Mouse (Mus musculus): ENCODE data around the gene Dnaja3.

- TF ChIP-seq POLR2A (IDR thresholded peaks at IDR 0.05; ENCODE audit: borderline replicate concordance, insufficient read depth, low read length) = no peak
- no peak for TF ChIP-seq CTCF (IDR thresholded peaks at IDR 0.05; ENCODE audit: borderline replicate concordance, insufficient read depth, low read depth, low read length)
Observed at GRCm38 (mm10) chr16:4656571-4657081, 16.8 kb downstream of the Dnaja3 start.

Data from cerebellum, adult 2 months (tissue).